Mouse (Mus musculus) adrenal gland, adult 8-10 months (tissue): ENCODE measurements around the gene Myh3. TPM values are rescaled to one million over a fixed set of nuclear protein-coding genes. Genes with fewer than 3 reads are reported as not detected.
A peak's percentile ranks its signal among the peaks of the same experiment; 100 is the strongest.

Source experiments
- DNase-seq: peaks from one replicate; pipeline ENCODE4 v3.0.0; 2022
- total RNA-seq, 4 experiments: library from RNA; stranded (reverse); gene quantifications; 2 replicates each; pipeline ENCODE4 v1.2.4; 2022

The Myh3 gene
- total RNA-seq: under 1 TPM in 3 of 4 experiments, not detected in 1; 0.05 to 0.17 (median 0.09) TPM

DNA sequence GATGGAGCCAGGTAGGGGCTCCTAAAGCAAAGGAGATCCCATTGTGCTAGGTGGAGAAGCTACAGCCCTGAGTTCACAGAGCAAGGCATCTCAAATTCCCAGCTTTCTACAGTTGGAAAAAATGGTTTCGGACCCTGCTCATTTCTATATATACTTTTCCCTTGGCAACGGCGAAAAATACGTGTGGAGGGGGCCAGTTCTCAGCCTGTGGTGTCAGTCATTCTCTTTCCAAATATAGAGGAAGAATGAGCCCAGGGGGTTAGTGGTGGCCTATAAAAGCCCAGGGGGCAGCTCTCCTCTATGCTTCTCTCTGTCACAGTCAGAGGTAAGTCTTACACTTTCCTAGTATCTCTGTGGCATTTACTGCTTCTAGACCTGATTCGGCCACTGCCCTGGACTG, at the start of gene Myh3:
TSS of gene Myh3 (plus strand) at position 301 of the 400 bp plus-strand sequence.
- DNase-seq: no peak

- peak; percentile 35 for DNase-seq
Measured at GRCm38 (mm10) chr11:67030904-67031602, 47.0 kb upstream of the Myh3 start.

DNA sequence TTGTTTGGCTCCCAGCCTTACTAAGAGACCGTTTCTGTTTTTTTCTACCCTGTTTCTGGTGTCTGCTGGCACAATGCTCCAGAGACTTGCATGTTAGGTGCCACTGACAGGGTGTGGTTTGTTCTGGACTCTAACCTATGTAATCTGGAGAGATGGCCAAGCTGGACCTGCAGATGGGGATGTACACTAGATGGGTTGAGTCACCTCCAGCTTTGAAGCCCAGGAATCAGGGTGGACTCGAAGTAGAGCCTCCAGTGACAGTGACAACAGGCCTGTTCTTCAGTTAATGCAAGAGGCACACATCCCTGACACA, 46.5 kb upstream of the Myh3 start:
- DNase-seq: no peak

GRCm38 (mm10) chr11:67034775-67035485, 43.2 kb upstream of the Myh3 start:
- no peak for DNase-seq

DNA sequence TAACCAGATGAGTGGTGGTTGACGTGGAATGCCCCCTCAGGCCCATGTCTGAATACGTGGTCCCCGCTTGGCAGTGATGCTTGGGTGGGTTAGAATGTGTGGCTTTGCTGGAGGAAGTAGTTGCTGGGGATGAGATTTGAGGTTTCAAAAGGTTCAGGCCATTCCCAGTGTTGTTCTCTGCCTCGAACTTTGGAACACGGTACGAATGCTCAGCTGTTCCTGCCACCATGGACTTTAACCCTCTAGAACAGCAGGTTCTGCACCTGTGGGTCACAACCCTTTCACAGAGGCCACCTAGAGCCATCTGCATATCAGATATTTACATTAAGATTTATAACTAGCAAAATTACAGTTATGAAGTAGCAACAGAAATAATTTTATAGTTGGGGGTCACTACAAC, 41.9 kb upstream of the Myh3 start:
- no peak for DNase-seq

GRCm38 (mm10) chr11:67036892-67037291, 41.2 kb upstream of the Myh3 start:
- DNase-seq: no peak

GRCm38 (mm10) chr11:67039799-67040198, 38.3 kb upstream of the Myh3 start:
- DNase-seq: no peak

DNA sequence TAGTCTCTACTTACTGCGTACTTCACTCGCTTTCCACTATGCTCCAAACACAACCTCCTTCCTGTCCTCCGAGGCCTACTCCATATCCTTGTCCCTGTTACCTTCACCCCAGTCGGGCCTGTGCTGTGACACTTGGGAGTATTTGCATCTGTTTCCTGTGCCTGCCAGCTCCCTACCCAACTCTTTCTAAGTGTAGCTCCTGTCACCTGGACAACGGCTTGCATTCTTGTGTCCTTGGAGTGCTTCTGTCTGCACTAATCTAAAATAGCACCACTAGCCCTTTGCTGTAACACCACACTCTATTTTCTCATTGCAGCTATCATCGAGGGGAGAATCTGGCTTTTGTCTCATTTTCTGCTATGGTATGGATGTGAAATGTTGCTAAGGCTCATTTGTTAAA, 37.6 kb upstream of the Myh3 start:
- DNase-seq: no peak

- no peak for DNase-seq
Measured at GRCm38 (mm10) chr11:67043007-67043406, 35.1 kb upstream of the Myh3 start.

DNA sequence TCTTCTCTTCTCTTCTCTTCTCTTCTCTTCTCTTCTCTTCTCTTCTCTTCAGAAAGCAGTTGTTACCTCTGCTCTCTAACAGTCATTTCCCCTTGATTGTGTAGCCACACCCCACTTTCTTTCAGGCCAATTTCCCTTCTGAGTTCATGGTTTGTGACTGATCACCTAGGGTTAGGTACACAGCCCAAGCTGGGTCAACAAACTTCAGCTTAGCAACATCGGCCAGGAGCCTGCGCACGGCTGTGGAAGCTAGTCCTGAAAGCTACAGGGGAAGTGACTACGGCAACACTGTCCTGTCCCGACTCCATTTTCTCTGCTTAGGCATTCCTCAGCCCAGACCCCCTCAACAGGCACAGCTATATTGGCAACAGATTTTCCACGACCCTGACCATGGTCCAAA, 33.1 kb upstream of the Myh3 start:
- no peak for DNase-seq

DNA sequence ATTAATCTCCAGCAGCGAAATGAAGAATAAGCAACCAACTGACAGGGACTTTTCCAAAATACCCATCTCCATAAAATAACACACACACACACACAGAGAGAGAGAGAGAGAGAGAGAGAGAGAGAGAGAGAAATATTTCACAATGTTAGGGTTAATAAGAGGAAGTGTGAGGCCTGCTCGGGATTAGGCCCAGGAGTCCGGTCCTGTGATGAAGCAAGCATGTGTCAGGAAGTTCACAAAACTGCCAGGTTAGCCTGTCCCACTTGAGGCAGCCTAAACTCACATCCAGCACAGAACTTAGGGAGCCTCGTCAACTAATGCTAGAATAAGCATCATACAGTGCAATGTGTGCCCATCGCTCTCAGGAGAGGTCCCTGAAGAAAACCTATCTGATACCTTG, 30.9 kb upstream of the Myh3 start:
- no peak for DNase-seq

DNA sequence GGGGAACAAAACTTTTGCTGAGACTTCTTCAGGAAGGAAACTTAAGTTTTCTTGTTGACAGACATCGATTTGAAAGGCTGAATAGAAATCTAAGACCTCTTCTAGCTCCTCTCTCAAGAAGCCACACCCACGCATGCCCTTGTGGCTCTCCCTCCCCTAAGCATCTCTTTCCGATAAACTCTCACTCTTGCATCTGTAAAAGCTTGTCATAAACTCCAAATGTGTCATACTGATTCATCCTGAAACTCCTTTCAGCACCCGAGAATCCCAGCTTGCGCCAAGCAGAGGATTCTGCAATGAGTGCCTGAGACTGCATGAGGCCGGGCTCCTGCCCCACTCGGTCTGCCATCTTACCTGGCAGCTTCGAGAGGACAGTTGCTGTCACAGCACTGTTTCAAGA, 29.6 kb upstream of the Myh3 start:
- DNase-seq: no peak

GRCm38 (mm10) chr11:67049256-67049655, 28.8 kb upstream of the Myh3 start:
- no peak for DNase-seq

- DNase-seq: no peak
Measured at GRCm38 (mm10) chr11:67051676-67052320, 26.3 kb upstream of the Myh3 start.

- DNase-seq: peak; percentile 89
Measured at GRCm38 (mm10) chr11:67052321-67052952, 25.7 kb upstream of the Myh3 start, which contains the start of the genes Adprm and Sco1. TSS of gene Adprm (minus strand) at chr11:67052594. TSS of gene Sco1 (plus strand) at chr11:67052670.

DNA sequence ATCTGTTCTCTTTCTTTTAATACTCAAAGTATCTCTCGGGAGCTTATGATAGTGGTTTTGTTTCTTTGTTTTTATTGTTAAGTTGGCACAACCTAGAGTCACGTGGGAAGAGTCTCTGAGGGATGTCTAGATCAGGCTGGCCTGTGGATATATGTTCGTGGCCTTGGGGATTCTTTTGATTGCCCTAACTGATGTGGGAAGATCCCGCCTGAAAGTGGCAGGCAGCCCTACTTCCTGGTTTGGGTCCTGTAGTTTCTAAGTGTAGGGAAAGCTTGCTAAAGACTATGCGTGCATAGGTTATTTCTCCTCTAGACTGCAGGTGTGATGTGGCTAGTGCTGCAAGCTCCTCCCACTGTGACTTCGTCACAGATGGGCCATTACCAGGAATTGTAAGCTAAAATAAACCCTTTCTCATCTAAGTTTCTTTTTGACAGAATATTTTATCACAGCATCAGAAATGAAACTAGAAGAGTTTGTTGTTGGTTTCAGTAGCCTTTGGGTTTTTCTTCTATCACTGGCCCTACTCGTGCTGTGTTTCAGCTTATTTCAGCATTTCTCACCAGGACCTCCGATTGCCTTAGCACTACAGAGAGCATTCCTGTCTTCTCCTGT, 23.2 kb upstream of the Myh3 start:
- DNase-seq: no peak

DNA sequence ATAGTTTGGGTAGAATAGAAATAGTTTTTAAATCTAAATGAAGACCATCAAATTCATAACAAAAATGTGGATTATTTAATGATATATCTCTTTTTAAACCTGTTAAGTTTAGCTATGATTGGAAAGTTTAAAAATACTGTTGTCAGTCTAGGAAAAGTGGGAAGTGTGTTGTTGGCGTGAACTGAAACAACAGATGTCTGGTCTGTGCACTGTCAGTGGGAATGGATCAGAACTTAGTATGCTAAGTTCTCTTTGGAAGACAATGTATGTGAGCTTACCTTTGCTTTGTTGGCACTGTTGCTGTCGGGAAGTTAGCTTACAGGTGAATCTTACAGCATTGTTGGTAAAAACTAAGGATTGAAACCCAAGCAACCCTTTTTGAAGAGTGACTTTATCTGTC, 16.8 kb upstream of the Myh3 start:
- DNase-seq: no peak

GRCm38 (mm10) chr11:67062726-67063125, 15.4 kb upstream of the Myh3 start:
- DNase-seq: no peak

GRCm38 (mm10) chr11:67067741-67068140, 10.4 kb upstream of the Myh3 start:
- no peak for DNase-seq

DNA sequence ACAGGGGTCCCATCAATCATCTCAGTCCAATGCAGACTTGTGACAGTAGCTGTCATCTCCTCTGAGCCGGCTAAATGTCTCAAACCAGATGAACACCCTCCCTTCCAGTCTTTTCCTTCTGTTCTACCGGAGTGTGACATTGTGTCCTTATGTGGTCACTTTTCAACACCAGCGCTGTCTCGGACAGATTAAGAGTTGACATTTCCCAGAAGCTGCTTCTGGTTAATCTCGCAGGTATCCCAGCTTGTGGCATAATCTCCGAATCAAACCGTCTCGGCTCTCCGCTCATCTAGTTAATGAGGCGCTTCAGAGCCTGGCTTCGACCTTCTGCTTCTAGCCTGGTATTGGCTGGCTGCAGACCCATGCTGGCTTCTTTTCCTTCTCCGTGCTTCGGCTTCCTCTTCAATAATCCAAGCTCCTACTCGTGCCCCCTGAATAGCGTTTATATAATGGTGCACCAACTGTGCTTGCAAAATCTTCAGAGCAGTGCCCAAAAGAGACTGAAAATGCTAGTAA, 5.4 kb upstream of the Myh3 start:
- DNase-seq: no peak

DNA sequence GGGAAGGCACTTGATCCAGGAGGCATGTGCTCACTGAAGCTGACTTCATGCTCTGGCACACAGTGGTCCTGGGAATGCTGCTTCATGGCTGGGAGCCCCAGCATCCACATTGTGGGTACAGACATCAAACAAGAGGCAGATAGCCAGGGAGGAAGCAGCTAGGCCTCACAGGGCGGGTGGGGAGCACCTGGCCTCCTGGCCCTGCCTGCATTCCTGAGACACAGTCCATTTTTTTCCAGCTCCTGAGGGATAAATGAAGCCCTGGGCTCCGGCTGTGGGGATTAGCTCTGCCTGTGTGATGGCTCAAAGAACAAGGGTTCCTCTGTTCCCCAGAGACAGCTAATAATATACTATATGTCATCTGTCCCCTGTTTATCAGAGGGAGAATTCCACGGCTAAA, 3.1 kb upstream of the Myh3 start:
- no peak for DNase-seq

- DNase-seq: no peak
Measured at GRCm38 (mm10) chr11:67076781-67077180, 1.3 kb upstream of the Myh3 start.

- no peak for DNase-seq
Measured at GRCm38 (mm10) chr11:67077435-67077834, 665 bp upstream of the Myh3 start.
